Mouse (Mus musculus): ENCODE data around the gene Pus10. TPM values are rescaled to one million over a fixed set of nuclear protein-coding genes. Genes with fewer than 3 reads are reported as not detected.

Pus10 gene
- polyA plus RNA-seq, 1 experiment: 4.3 TPM

DNA sequence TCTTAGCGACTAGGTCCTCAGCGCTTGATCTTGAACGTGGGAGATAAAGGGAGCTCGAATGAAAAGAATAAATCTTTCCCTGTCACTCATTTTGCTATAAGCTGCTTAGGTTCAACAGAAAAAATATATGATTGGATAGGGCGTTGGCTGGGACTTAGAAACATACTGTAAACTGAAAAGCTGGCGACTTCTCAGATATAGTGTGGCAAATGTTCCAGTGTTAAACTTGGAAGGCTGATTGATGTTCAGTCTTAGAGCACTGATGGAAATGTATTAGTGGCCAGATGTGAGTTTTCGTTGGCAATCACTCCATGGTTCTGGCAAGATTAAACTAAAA lies 31.6 kb upstream of the Pus10 start:
- Histone ChIP-seq H3K4me3 (peak overlapping the region; percentile 34), H3ac (ENCODE audit: control insufficient read depth, insufficient read length) (peak overlapping the region; percentile 79)
- no peak for TF ChIP-seq TCF12 (IDR thresholded peaks at IDR 0.05; ENCODE audit: insufficient read depth, poor library complexity, severe bottlenecking)
- no peak for TF ChIP-seq TCF3 (IDR thresholded peaks at IDR 0.05; ENCODE audit: insufficient read length, low read depth)
- no peak for TF ChIP-seq MYOG (IDR thresholded peaks at IDR 0.05; ENCODE audit: control insufficient read depth in 1 of 3, insufficient read depth in 1 of 3, insufficient read length in 2 of 3, low read depth in 2 of 3)
- TF ChIP-seq MAX (IDR thresholded peaks at IDR 0.05; ENCODE audit: low read depth): no peak
- TF ChIP-seq CEBPB (IDR thresholded peaks at IDR 0.05; ENCODE audit: insufficient read depth, poor library complexity, severe bottlenecking): no peak
- no peak for TF ChIP-seq SRF (IDR thresholded peaks at IDR 0.05; ENCODE audit: control insufficient read depth, insufficient read length, low read depth)
- TF ChIP-seq USF1 (IDR thresholded peaks at IDR 0.05; ENCODE audit: low read depth): no peak
- TF ChIP-seq E2F4 (IDR thresholded peaks at IDR 0.05; ENCODE audit: insufficient read depth): no peak
- no peak for TF ChIP-seq POLR2A (IDR thresholded peaks at IDR 0.05; ENCODE audit: insufficient read length, low read depth)
- TF ChIP-seq POLR2AphosphoS2 (IDR thresholded peaks at IDR 0.05; ENCODE audit: insufficient read length, low read depth): no peak
- no peak for TF ChIP-seq REST (IDR thresholded peaks at IDR 0.05; ENCODE audit: insufficient read depth, insufficient read length)
- no peak for TF ChIP-seq MYOD1 (IDR thresholded peaks at IDR 0.05; ENCODE audit: control insufficient read depth in 1 of 3, insufficient read length in 2 of 3, low read depth in 2 of 3)

GRCm38 (mm10) chr11:23634573-23634972 lies 30.9 kb upstream of the Pus10 start:
- Histone ChIP-seq H3K27me3 (ENCODE audit: control insufficient read depth, insufficient read depth, insufficient read length) (no peaks in the 10 kb centered on the region), H3K79me2 (ENCODE audit: control insufficient read depth, insufficient read depth) (no peaks in the 10 kb centered on the region), H3K4me3 (no peak overlapping the region), H3K36me3 (ENCODE audit: control insufficient read depth, insufficient read depth) (peaks cover 3% of the 10 kb centered on the region), H3ac (ENCODE audit: control insufficient read depth, insufficient read length) (no peak overlapping the region), H3K4me2 (ENCODE audit: low read depth) (no peak overlapping the region)
- no peak for TF ChIP-seq TCF12 (IDR thresholded peaks at IDR 0.05; ENCODE audit: insufficient read depth, poor library complexity, severe bottlenecking)
- peak; percentile 42 for TF ChIP-seq POLR2AphosphoS2 (IDR thresholded peaks at IDR 0.05; ENCODE audit: insufficient read length, low read depth)

More for the DNA sequence above, 31.6 kb upstream of the Pus10 start:
- Histone ChIP-seq H3K4me2 (ENCODE audit: low read depth) (peak overlapping the region; percentile 88), H3K79me2 (ENCODE audit: control insufficient read depth, insufficient read depth) (no peaks in the 10 kb centered on the region), H3K36me3 (ENCODE audit: control insufficient read depth, insufficient read depth) (no peaks in the 10 kb centered on the region), H3K27me3 (ENCODE audit: control insufficient read depth, insufficient read depth, insufficient read length) (no peaks in the 10 kb centered on the region)

DNA sequence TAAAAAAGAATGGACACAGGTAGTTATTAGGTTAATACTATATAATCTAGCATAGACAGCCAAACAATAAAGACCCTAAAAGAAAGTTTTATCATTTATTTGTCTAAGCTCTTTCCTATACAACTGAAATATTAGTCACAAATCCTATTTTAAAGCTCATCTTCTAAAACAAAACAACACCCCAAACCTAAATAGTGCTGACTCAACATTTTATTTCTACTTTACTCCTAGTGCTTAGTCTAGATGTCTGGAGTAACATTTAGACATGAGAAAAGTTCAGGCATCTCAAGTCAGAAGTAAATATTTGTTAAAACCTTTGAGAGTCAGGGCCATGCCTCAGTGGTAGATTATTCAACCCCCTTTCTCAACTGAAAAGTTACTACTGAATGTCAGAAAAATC lies 18.0 kb upstream of the Pus10 start:
- Histone ChIP-seq H3K4me2 (ENCODE audit: low read depth) (no peak overlapping the region), H3K79me2 (ENCODE audit: control insufficient read depth, insufficient read depth) (no peaks in the 10 kb centered on the region), H3K4me3 (no peak overlapping the region), H3K27me3 (ENCODE audit: control insufficient read depth, insufficient read depth, insufficient read length) (no peaks in the 10 kb centered on the region), H3K36me3 (ENCODE audit: control insufficient read depth, insufficient read depth) (peaks cover 34% of the 10 kb centered on the region), H3ac (ENCODE audit: control insufficient read depth, insufficient read length) (no peak overlapping the region)
- no peak for TF ChIP-seq TCF12 (IDR thresholded peaks at IDR 0.05; ENCODE audit: insufficient read depth, poor library complexity, severe bottlenecking)
- TF ChIP-seq CEBPB (IDR thresholded peaks at IDR 0.05; ENCODE audit: insufficient read depth, poor library complexity, severe bottlenecking): no peak
- TF ChIP-seq MYOG (IDR thresholded peaks at IDR 0.05; ENCODE audit: control insufficient read depth in 1 of 3, insufficient read depth in 1 of 3, insufficient read length in 2 of 3, low read depth in 2 of 3): no peak
- TF ChIP-seq POLR2A (IDR thresholded peaks at IDR 0.05; ENCODE audit: insufficient read length, low read depth): no peak
- no peak for TF ChIP-seq TCF3 (IDR thresholded peaks at IDR 0.05; ENCODE audit: insufficient read length, low read depth)
- TF ChIP-seq E2F4 (IDR thresholded peaks at IDR 0.05; ENCODE audit: insufficient read depth): no peak
- no peak for TF ChIP-seq MAX (IDR thresholded peaks at IDR 0.05; ENCODE audit: low read depth)

- Histone ChIP-seq H3ac (ENCODE audit: control insufficient read depth, insufficient read length) (no peak overlapping the region), H3K36me3 (ENCODE audit: control insufficient read depth, insufficient read depth) (peaks cover 32% of the 10 kb centered on the region), H3K4me2 (ENCODE audit: low read depth) (no peak overlapping the region), H3K4me3 (no peak overlapping the region), H3K79me2 (ENCODE audit: control insufficient read depth, insufficient read depth) (no peaks in the 10 kb centered on the region), H3K27me3 (ENCODE audit: control insufficient read depth, insufficient read depth, insufficient read length) (no peaks in the 10 kb centered on the region)
- TF ChIP-seq SRF (IDR thresholded peaks at IDR 0.05; ENCODE audit: control insufficient read depth, insufficient read length, low read depth): no peak
- TF ChIP-seq CEBPB (IDR thresholded peaks at IDR 0.05; ENCODE audit: insufficient read depth, poor library complexity, severe bottlenecking): no peak
- TF ChIP-seq USF1 (IDR thresholded peaks at IDR 0.05; ENCODE audit: low read depth): no peak
- no peak for TF ChIP-seq TCF12 (IDR thresholded peaks at IDR 0.05; ENCODE audit: insufficient read depth, poor library complexity, severe bottlenecking)
- TF ChIP-seq TCF3 (IDR thresholded peaks at IDR 0.05; ENCODE audit: insufficient read length, low read depth): no peak
- TF ChIP-seq MAX (IDR thresholded peaks at IDR 0.05; ENCODE audit: low read depth): no peak
- no peak for TF ChIP-seq E2F4 (IDR thresholded peaks at IDR 0.05; ENCODE audit: insufficient read depth)
- no peak for TF ChIP-seq MYOG (IDR thresholded peaks at IDR 0.05; ENCODE audit: control insufficient read depth in 1 of 3, insufficient read depth in 1 of 3, insufficient read length in 2 of 3, low read depth in 2 of 3)
- TF ChIP-seq POLR2AphosphoS2 (IDR thresholded peaks at IDR 0.05; ENCODE audit: insufficient read length, low read depth): no peak
- TF ChIP-seq POLR2A (IDR thresholded peaks at IDR 0.05; ENCODE audit: insufficient read length, low read depth): no peak
- no peak for TF ChIP-seq REST (IDR thresholded peaks at IDR 0.05; ENCODE audit: insufficient read depth, insufficient read length)
- TF ChIP-seq MYOD1 (IDR thresholded peaks at IDR 0.05; ENCODE audit: control insufficient read depth in 1 of 3, insufficient read length in 2 of 3, low read depth in 2 of 3): no peak
Measured at GRCm38 (mm10) chr11:23647835-23648234, 17.6 kb upstream of the Pus10 start.

- Histone ChIP-seq H3K79me2 (ENCODE audit: control insufficient read depth, insufficient read depth) (peaks cover 24% of the 10 kb centered on the region), H3K36me3 (ENCODE audit: control insufficient read depth, insufficient read depth) (peaks cover 16% of the 10 kb centered on the region), H3K27me3 (ENCODE audit: control insufficient read depth, insufficient read depth, insufficient read length) (no peaks in the 10 kb centered on the region), H3K4me2 (ENCODE audit: low read depth) (no peak overlapping the region), H3ac (ENCODE audit: control insufficient read depth, insufficient read length) (no peak overlapping the region), H3K4me3 (no peak overlapping the region)
- no peak for TF ChIP-seq MAX (IDR thresholded peaks at IDR 0.05; ENCODE audit: low read depth)
Measured at GRCm38 (mm10) chr11:23653666-23654065, 11.8 kb upstream of the Pus10 start.

Measured in myocyte (in vitro differentiated cells).